Mouse (Mus musculus): ENCODE results near the gene Zfp64.
"Not testable (repeated sequence)": the region's sequence is repeated elsewhere in the genome, so short reads cannot be mapped to it uniquely, and the experiment has no call there.

Zfp64 gene

DNA sequence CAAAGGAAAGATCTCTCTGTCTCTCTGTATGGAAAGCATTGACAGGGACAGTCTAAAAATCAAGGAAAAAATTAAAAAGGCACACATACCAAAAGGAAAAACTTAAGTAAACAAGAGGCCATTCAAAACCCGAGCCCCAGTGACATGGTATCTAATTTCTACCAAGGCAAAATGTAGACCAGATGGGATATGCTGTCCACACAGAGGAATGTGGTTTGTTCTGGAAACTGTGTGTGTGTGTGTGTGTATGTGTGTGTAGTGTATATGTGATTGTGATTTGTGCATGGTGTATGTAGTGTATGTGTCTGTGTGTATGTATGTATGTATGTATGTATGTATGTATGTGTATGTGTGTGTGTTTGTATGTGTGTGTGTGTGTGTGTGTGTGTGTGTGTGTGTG, 100.6 kb downstream of the Zfp64 start:
- intact Hi-C loops (cut with DNase I) = no loop called here

DNA sequence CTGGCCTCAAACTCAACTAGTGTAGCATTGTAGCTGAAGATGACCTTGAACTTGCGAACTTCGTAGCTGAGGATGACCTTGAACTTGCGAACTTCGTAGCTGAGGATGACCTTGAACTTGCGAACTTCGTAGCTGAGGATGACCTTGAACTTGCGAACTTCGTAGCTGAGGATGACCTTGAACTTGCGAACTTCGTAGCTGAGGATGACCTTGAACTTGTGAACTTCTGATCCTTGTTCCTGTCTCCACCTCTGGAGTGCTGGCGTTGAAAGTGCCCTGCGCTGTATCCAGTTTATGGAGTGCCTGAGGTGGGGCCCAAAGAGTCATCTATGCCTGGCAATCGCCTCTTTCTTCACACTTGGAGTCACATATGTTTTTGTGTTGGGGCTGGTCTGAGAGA, 101.5 kb downstream of the Zfp64 start:
- intact Hi-C loops (cut with DNase I) = not testable (repeated sequence)

DNA sequence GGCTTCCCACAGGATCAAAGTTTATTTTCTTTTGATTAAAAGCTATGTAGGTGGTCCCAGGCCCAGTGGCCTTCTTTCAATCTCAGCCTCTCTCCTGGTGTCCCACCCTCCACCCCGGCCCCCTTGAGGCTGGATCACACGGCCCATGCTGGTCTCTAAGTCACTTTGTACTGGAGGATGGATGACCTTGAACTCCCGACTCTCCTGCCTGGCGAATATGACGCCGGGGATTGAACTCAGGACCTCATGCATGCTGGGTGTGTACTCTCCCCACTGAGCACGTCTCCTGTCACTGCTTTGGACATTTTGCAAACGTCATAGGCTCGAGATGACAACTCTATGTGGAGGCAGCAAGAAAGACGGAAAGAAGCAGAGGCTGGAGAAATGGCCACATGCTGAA, 103.8 kb downstream of the Zfp64 start:
- intact Hi-C loops (cut with DNase I) = no loop called here

DNA sequence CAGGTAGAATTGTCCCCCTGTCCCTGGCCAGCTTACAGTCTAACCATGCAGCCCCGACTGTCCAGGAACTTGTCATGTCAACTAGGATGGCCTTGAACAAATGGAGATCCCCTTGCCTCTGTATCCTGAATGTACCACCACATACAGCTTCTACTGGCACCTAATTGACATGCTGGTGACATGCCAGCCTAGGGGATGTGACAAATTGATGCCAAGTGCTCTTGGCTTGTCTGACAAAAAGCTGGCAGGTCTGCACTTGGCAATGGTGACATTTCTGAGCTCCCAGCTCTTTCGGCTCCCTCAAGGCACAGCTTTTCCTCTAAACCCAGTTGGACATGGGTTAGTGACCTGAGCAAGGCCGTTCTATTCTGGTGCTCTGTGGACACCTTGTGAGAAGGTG, 106.8 kb downstream of the Zfp64 start:
- intact Hi-C loops (cut with DNase I) = no loop called here

DNA sequence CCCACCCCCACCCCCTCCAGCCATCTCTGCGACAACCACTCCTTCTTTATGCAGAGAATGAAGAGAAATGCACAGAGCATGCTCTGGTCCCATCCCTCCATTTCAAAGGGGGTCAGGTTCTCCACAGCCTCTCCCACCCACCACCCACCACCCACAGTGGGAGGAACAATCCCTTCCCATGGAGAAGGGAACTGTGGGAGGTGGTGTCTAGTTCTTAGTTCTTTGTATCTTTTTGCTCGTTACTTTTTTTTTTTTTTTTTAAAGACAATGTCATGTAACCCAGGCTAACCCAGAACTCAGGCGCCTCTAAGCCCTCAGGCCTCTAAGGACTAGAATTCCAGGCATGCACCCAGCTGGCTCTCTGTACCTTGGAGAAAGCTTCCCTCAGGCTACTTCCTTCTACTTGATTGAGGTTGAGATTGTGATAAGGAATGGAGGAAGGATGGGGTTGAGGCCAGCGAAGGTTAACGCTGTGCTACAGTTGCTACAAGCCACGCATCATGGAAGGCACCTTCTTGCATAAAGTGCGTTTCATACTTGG, 109.1 kb downstream of the Zfp64 start:
- intact Hi-C loops (cut with DNase I) = no loop called here
